8 mouse cellular contexts compared by ENCODE assay signal in genomic region chr14:118854371-118855114, GRCm38 (mm10).
A peak's percentile ranks its signal among the peaks of the same experiment; 100 is the strongest.
DNase-seq lines count a peak whose midpoint lies in the region; ATAC-seq and TF ChIP-seq lines count a peak whose summit lies in the region.

No protein-coding gene starts in this region.

- WGBS in hindbrain, embryonic 15.5 days: 1% methylated on average over 48 of the region's 48 CpGs
- WGBS in limb, embryonic 14.5 days: 3% methylated on average over 37 of the region's 48 CpGs
- 2% methylated on average over 48 of the region's 48 CpGs for WGBS in midbrain, embryonic 13.5 days

- no peaks in the 10 kb centered on the region for H3K9me3 ChIP-seq in ES-E14 (ENCODE audit: control insufficient read depth, insufficient read depth, low read depth, low read length)
- H3K9me3 ChIP-seq in hindbrain, embryonic 15.5 days: no peaks in the 10 kb centered on the region
- no peaks in the 10 kb centered on the region for H3K9me3 ChIP-seq in limb, embryonic 14.5 days (ENCODE audit: control insufficient read depth, low read length)
- H3K9me3 ChIP-seq in midbrain, embryonic 13.5 days: no peaks in the 10 kb centered on the region

- peak overlapping the region; percentile 97 for H3K4me2 ChIP-seq in hindbrain, embryonic 15.5 days
- peak overlapping the region; percentile 98 for H3K4me2 ChIP-seq in limb, embryonic 14.5 days (replicated peaks; ENCODE audit: low read depth, low read length, severe bottlenecking)
- peak overlapping the region; percentile 94 for H3K4me2 ChIP-seq in midbrain, embryonic 13.5 days (replicated peaks)

- no peak for TF ChIP-seq POLR2A in bone marrow macrophage, adult 2 months (IDR thresholded peaks at IDR 0.05; ENCODE audit: borderline replicate concordance, low read depth, low read length)
- no peak for TF ChIP-seq POLR2A in limb, embryonic 14.5 days (IDR thresholded peaks at IDR 0.05; ENCODE audit: borderline replicate concordance, extremely low read depth, insufficient read depth, insufficient read length)

- H3K36me3 ChIP-seq in ES-E14 (ENCODE audit: control insufficient read depth, insufficient read depth, low read length, poor library complexity, severe bottlenecking): no peaks in the 10 kb centered on the region
- no peaks in the 10 kb centered on the region for H3K36me3 ChIP-seq in hindbrain, embryonic 15.5 days
- no peaks in the 10 kb centered on the region for H3K36me3 ChIP-seq in limb, embryonic 14.5 days (ENCODE audit: control insufficient read depth, insufficient read depth, low read length)
- no peaks in the 10 kb centered on the region for H3K36me3 ChIP-seq in midbrain, embryonic 13.5 days

- in situ Hi-C loops in ES-E14 (cut with MboI; ENCODE audit: low sequenced_read_pairs in 2 of 2, unreplicated experiment in 2 of 2): no loop called here

- peak overlapping the region; percentile 57 for H3K9ac ChIP-seq in ES-E14 (ENCODE audit: insufficient read depth, low read depth, low read length, poor library complexity, severe bottlenecking)
- H3K9ac ChIP-seq in hindbrain, embryonic 15.5 days: peak overlapping the region; percentile 44
- peak overlapping the region; percentile 57 for H3K9ac ChIP-seq in limb, embryonic 14.5 days (ENCODE audit: low read depth, low read length, severe bottlenecking)
- H3K9ac ChIP-seq in midbrain, embryonic 13.5 days (replicated peaks): peak overlapping the region; percentile 61

- peaks cover 33% of the 10 kb centered on the region for H3K27me3 ChIP-seq in hindbrain, embryonic 15.5 days
- H3K27me3 ChIP-seq in limb, embryonic 14.5 days (ENCODE audit: control insufficient read depth, insufficient read depth, low read length): no peaks in the 10 kb centered on the region; the same call in 1 of the 2 replicates
- H3K27me3 ChIP-seq in midbrain, embryonic 13.5 days: peaks cover 50% of the 10 kb centered on the region

- no peak for DNase-seq in ES-E14 (ENCODE audit: low read depth, low spot score)
- peak; percentile 52 for DNase-seq in gastrocnemius, adult 2 months
- DNase-seq in limb, embryonic 14.5 days (ENCODE audit: low spot score): no peak
- DNase-seq in spleen, adult 18-20 months: peak; percentile 58 to 60
- no peak for DNase-seq in frontal cortex, postnatal 36 days (ENCODE audit: low spot score in 2 of 2)

- no peaks in the 10 kb centered on the region; a peak in 1 of 4 replicates for H3K4me1 ChIP-seq in ES-E14 (ENCODE audit: control insufficient read depth in 2 of 2, insufficient read depth in 2 of 2, low read length in 2 of 2, poor library complexity in 1 of 2)
- peaks cover 2% of the 10 kb centered on the region; the same call in 1 of the 2 replicates for H3K4me1 ChIP-seq in bone marrow macrophage, adult 2 months (ENCODE audit: control insufficient read depth, insufficient read depth, low read length)
- peaks cover 15% of the 10 kb centered on the region for H3K4me1 ChIP-seq in hindbrain, embryonic 15.5 days (replicated peaks)
- H3K4me1 ChIP-seq in limb, embryonic 14.5 days (ENCODE audit: control insufficient read depth, insufficient read depth, low read length): peaks cover 7% of the 10 kb centered on the region
- H3K4me1 ChIP-seq in midbrain, embryonic 13.5 days (replicated peaks): peaks cover 15% of the 10 kb centered on the region

- intact Hi-C loops in gastrocnemius, adult 2 months (cut with DNase I): no loop called here

- peak; percentile 70 for ATAC-seq in hindbrain, embryonic 15.5 days (ENCODE audit: low FRiP score, low read depth)
- peak; percentile 67; the same call in 1 of the 2 replicates for ATAC-seq in limb, embryonic 14.5 days (ENCODE audit: low FRiP score, low read depth)
- peak; percentile 84 for ATAC-seq in midbrain, embryonic 13.5 days

- peak overlapping the region; percentile 64 to 66 for H3K4me3 ChIP-seq in ES-E14 (ENCODE audit: insufficient read depth in 1 of 2, low read depth in 1 of 2, low read length in 2 of 2, poor library complexity in 1 of 2, severe bottlenecking in 1 of 2)
- H3K4me3 ChIP-seq in bone marrow macrophage, adult 2 months (ENCODE audit: insufficient read depth, low read length): peak overlapping the region; percentile 50
- peak overlapping the region; percentile 74 for H3K4me3 ChIP-seq in gastrocnemius, adult 2 months
- H3K4me3 ChIP-seq in hindbrain, embryonic 15.5 days: peak overlapping the region; percentile 48
- peak overlapping the region; percentile 52 for H3K4me3 ChIP-seq in limb, embryonic 14.5 days (replicated peaks; ENCODE audit: low read length)
- peak overlapping the region; percentile 52 for H3K4me3 ChIP-seq in midbrain, embryonic 13.5 days (replicated peaks)

- TF ChIP-seq CTCF in bone marrow macrophage, adult 2 months (IDR thresholded peaks at IDR 0.05; ENCODE audit: low read depth, low read length): 0 out of 2 replicates have a peak, but pooled peaks have one; percentile 2
- TF ChIP-seq CTCF in gastrocnemius, adult 2 months (IDR thresholded peaks at IDR 0.05): no peak

- H3K27ac ChIP-seq in ES-E14 (ENCODE audit: insufficient read depth, low read depth, low read length, poor library complexity, severe bottlenecking): no peak overlapping the region
- no peak overlapping the region for H3K27ac ChIP-seq in bone marrow macrophage, adult 2 months (ENCODE audit: insufficient read depth, low read depth, low read length)
- H3K27ac ChIP-seq in gastrocnemius, adult 2 months: no peak overlapping the region
- no peak overlapping the region for H3K27ac ChIP-seq in hindbrain, embryonic 15.5 days (replicated peaks)
- H3K27ac ChIP-seq in limb, embryonic 14.5 days (replicated peaks; ENCODE audit: low read depth, low read length): no peak overlapping the region
- no peak overlapping the region for H3K27ac ChIP-seq in midbrain, embryonic 13.5 days

TF ChIP-seq in ES-E14, 5 proteins besides CTCF, POLR2A, EP300 and RAD21:
- TF ChIP-seq HCFC1 (IDR thresholded peaks at IDR 0.05; ENCODE audit: borderline replicate concordance, insufficient read depth, low read length) (no peak), ZC3H11A (IDR thresholded peaks at IDR 0.05; ENCODE audit: borderline replicate concordance, low read depth, low read length) (no peak), CHD2 (IDR thresholded peaks at IDR 0.05; ENCODE audit: low read depth, low read length) (no peak), MAFK (IDR thresholded peaks at IDR 0.05; ENCODE audit: insufficient read depth, low read depth, low read length) (no peak), ZNF384 (IDR thresholded peaks at IDR 0.05; ENCODE audit: low read depth, low read length) (no peak)

Comparison
In these comparisons a context has a peak if more than half of its experiments do, and no peak if none do; other contexts are left out.
1. DNase-seq: peak in gastrocnemius, adult 2 months (single experiment) and spleen, adult 18-20 months (2 of 2); none in ES-E14 (single experiment), limb, embryonic 14.5 days (single experiment) and frontal cortex, postnatal 36 days (0 of 2).
2. Peak in every context shown above with its lines, with median percentiles within 50 percentile points of each other: H3K4me3 ChIP-seq, H3K9ac ChIP-seq, ATAC-seq and H3K4me2 ChIP-seq.